23 mouse cellular contexts compared by ENCODE assay signal in genomic region chr2:12325868-12326267, GRCm38 (mm10). TPM values are rescaled to one million over a fixed set of nuclear protein-coding genes. Genes with fewer than 3 reads are reported as not detected.
A peak's percentile ranks its signal among the peaks of the same experiment; 100 is the strongest.
DNase-seq lines count a peak whose midpoint lies in the region; ATAC-seq and TF ChIP-seq lines count a peak whose summit lies in the region.
"Had no signal": no experiment of that assay in that cellular context is flagged by ENCODE, and none has a peak within 500 bp of the region (broad histone marks: within the 10 kb centered on the region; RNA-seq: fewer than 3 reads in every experiment).

No protein-coding gene starts in this region.

- WGBS in embryonic facial prominence, embryonic 14.5 days: 84% methylated on average over 2 of the region's 2 CpGs
- WGBS in embryonic facial prominence, embryonic 10.5 days: 90% methylated on average over 2 of the region's 2 CpGs
- 70% methylated on average over 2 of the region's 2 CpGs for WGBS in heart, embryonic 12.5 days
- WGBS in forebrain, embryonic 12.5 days: 88% methylated on average over 2 of the region's 2 CpGs

- no peak for ATAC-seq in embryonic facial prominence, embryonic 14.5 days (ENCODE audit: low read depth)
- no peak for ATAC-seq in heart, embryonic 12.5 days (ENCODE audit: insufficient number of reproducible peaks, low FRiP score)
- ATAC-seq in forebrain, embryonic 12.5 days (ENCODE audit: low FRiP score): no peak
- ATAC-seq: CD4-positive, CD25-positive, alpha-beta regulatory T cell, adult 4 months; forebrain, postnatal 0 days; inflammation-experienced regulatory T-cells, adult 6 months; liver, postnatal 0 days; midbrain, embryonic 15.5 days had no signal

- no peak overlapping the region for H3K4me3 ChIP-seq in embryonic facial prominence, embryonic 14.5 days (ENCODE audit: low read depth, low read length)
- no peak overlapping the region for H3K4me3 ChIP-seq in embryonic facial prominence, embryonic 10.5 days
- no peak overlapping the region for H3K4me3 ChIP-seq in heart, embryonic 12.5 days
- no peak overlapping the region for H3K4me3 ChIP-seq in testis, adult 2 months (ENCODE audit: control insufficient read depth, low read depth, low read length)
- H3K4me3 ChIP-seq in forebrain, embryonic 12.5 days (replicated peaks): no peak overlapping the region
- H3K4me3 ChIP-seq: hindbrain, embryonic 12.5 days; megakaryocyte, embryonic 14.5 days; midbrain, embryonic 15.5 days had no signal

- H3K4me1 ChIP-seq in embryonic facial prominence, embryonic 14.5 days (ENCODE audit: control insufficient read depth, insufficient read depth, low read length): peaks cover 30% of the 10 kb centered on the region
- H3K4me1 ChIP-seq in embryonic facial prominence, embryonic 10.5 days: peaks cover 23% of the 10 kb centered on the region
- H3K4me1 ChIP-seq in heart, embryonic 12.5 days (replicated peaks): peaks cover 17% of the 10 kb centered on the region
- H3K4me1 ChIP-seq in testis, adult 2 months (ENCODE audit: control insufficient read depth, insufficient read depth, low read length): peaks cover 11% of the 10 kb centered on the region
- H3K4me1 ChIP-seq in forebrain, embryonic 12.5 days: peaks cover 22% of the 10 kb centered on the region

- no peak for TF ChIP-seq CTCF in testis, adult 2 months (IDR thresholded peaks at IDR 0.05; ENCODE audit: control insufficient read depth, insufficient read depth, insufficient replicate concordance, low read depth, low read length)

- H3K9me3 ChIP-seq in embryonic facial prominence, embryonic 14.5 days (ENCODE audit: control insufficient read depth, low read length): no peaks in the 10 kb centered on the region
- no peaks in the 10 kb centered on the region for H3K9me3 ChIP-seq in embryonic facial prominence, embryonic 10.5 days
- H3K9me3 ChIP-seq in heart, embryonic 12.5 days (replicated peaks): no peaks in the 10 kb centered on the region
- H3K9me3 ChIP-seq in forebrain, embryonic 12.5 days: no peaks in the 10 kb centered on the region
- H3K9me3 ChIP-seq: G1E; hindbrain, embryonic 12.5 days; megakaryocyte, embryonic 14.5 days; midbrain, embryonic 15.5 days had no signal

- no peak overlapping the region for H3K9ac ChIP-seq in embryonic facial prominence, embryonic 14.5 days (ENCODE audit: low read depth, low read length)
- no peak overlapping the region for H3K9ac ChIP-seq in heart, embryonic 12.5 days
- no peak overlapping the region for H3K9ac ChIP-seq in forebrain, embryonic 12.5 days
- H3K9ac ChIP-seq: forebrain, postnatal 0 days; hindbrain, embryonic 12.5 days; liver, postnatal 0 days; midbrain, embryonic 15.5 days had no signal

- H3K27ac ChIP-seq in embryonic facial prominence, embryonic 14.5 days (replicated peaks; ENCODE audit: low read depth, low read length): peak overlapping the region; percentile 15; the same call in 1 of the 2 replicates
- H3K27ac ChIP-seq in embryonic facial prominence, embryonic 10.5 days (replicated peaks): no peak overlapping the region
- H3K27ac ChIP-seq in heart, embryonic 12.5 days (ENCODE audit: poor library complexity, severe bottlenecking): no peak overlapping the region
- 0 out of 2 replicates have a peak overlapping the region, but pooled peaks have one; percentile 36 for H3K27ac ChIP-seq in testis, adult 2 months (ENCODE audit: control insufficient read depth, insufficient read depth, low read depth, low read length)
- no peak overlapping the region for H3K27ac ChIP-seq in forebrain, embryonic 12.5 days
- H3K27ac ChIP-seq: hindbrain, embryonic 12.5 days; midbrain, embryonic 15.5 days had no signal

- no peaks in the 10 kb centered on the region for H3K36me3 ChIP-seq in embryonic facial prominence, embryonic 14.5 days (ENCODE audit: control insufficient read depth, insufficient read depth, low read length)
- H3K36me3 ChIP-seq in embryonic facial prominence, embryonic 10.5 days (replicated peaks): no peaks in the 10 kb centered on the region
- H3K36me3 ChIP-seq in heart, embryonic 12.5 days: no peaks in the 10 kb centered on the region
- no peaks in the 10 kb centered on the region for H3K36me3 ChIP-seq in testis, adult 2 months (ENCODE audit: control insufficient read depth, insufficient read depth, low read length)
- H3K36me3 ChIP-seq in forebrain, embryonic 12.5 days (replicated peaks): no peaks in the 10 kb centered on the region
- H3K36me3 ChIP-seq: G1E; hindbrain, embryonic 12.5 days; midbrain, embryonic 15.5 days had no signal

- DNase-seq in embryonic facial prominence, embryonic 14.5 days (ENCODE audit: low spot score): no peak
- DNase-seq in embryonic facial prominence, embryonic 10.5 days (ENCODE audit: low spot score): no peak
- DNase-seq in heart, adult 9 months (ENCODE audit: low spot score in 2 of 2): peak; percentile 56 to 66
- DNase-seq in testis, postnatal 14 days (ENCODE audit: low spot score): no peak
- no peak for DNase-seq in cerebellum, adult 9-10 months
- DNase-seq: cerebellum, postnatal 25 days; forebrain, postnatal 0 days; kidney, adult 8-10 months; kidney, postnatal 36 days; liver; liver, postnatal 0 days; retina, postnatal 1 day; right cerebral cortex, postnatal 4 days; thymus, postnatal 14 days had no signal

- H3K4me2 ChIP-seq in embryonic facial prominence, embryonic 14.5 days (ENCODE audit: low read depth, low read length): no peak overlapping the region
- H3K4me2 ChIP-seq in heart, embryonic 12.5 days: no peak overlapping the region
- H3K4me2 ChIP-seq in forebrain, embryonic 12.5 days: no peak overlapping the region
- H3K4me2 ChIP-seq: hindbrain, embryonic 12.5 days; midbrain, embryonic 15.5 days had no signal

- TF ChIP-seq POLR2A in testis, adult 2 months (IDR thresholded peaks at IDR 0.05; ENCODE audit: control insufficient read depth, low read depth, low read length): no peak

- no peaks in the 10 kb centered on the region for H3K27me3 ChIP-seq in embryonic facial prominence, embryonic 14.5 days (replicated peaks; ENCODE audit: control insufficient read depth, insufficient read depth, low read length)
- no peaks in the 10 kb centered on the region for H3K27me3 ChIP-seq in embryonic facial prominence, embryonic 10.5 days (replicated peaks; ENCODE audit: low read depth, poor library complexity, severe bottlenecking)
- H3K27me3 ChIP-seq in heart, embryonic 12.5 days (replicated peaks): no peaks in the 10 kb centered on the region
- no peaks in the 10 kb centered on the region for H3K27me3 ChIP-seq in testis, adult 2 months (ENCODE audit: control insufficient read depth, insufficient read depth, low read length)
- H3K27me3 ChIP-seq in forebrain, embryonic 12.5 days: no peaks in the 10 kb centered on the region
- H3K27me3 ChIP-seq: hindbrain, embryonic 12.5 days; midbrain, embryonic 15.5 days had no signal

RNA-seq across cellular contexts. Expression of gene Itga8, which starts 24.1 kb away (rescaled TPM):
- 15.7 and 16.4 TPM in 2 replicates for polyA plus RNA-seq in embryonic facial prominence, embryonic 14.5 days (2014; fragmentation: Nextera tagmentation; extraction: Ambion mirVana)
- polyA plus RNA-seq in embryonic facial prominence, embryonic 10.5 days (2016; fragmentation: Nextera tagmentation; extraction: Ambion mirVana): 8.0 and 8.3 TPM in 2 replicates
- 11.7 and 12.1 TPM in 2 replicates for polyA plus RNA-seq in heart, embryonic 12.5 days (2016; fragmentation: Nextera tagmentation; extraction: Ambion mirVana)
- polyA plus RNA-seq in testis, adult 2 months (2012; rRNA removed): 0.70 and 1.0 TPM in 2 replicates
- 3.8 and 4.8 TPM in 2 replicates for polyA plus RNA-seq in forebrain, embryonic 12.5 days (2016; fragmentation: Nextera tagmentation; extraction: Ambion mirVana)
- polyA plus RNA-seq: CD4-positive, CD25-positive, alpha-beta regulatory T cell, adult 4 months; G1E; inflammation-experienced regulatory T-cells, adult 6 months had no signal

Comparison
In these comparisons a context has a peak if more than half of its experiments do, and no peak if none do; other contexts are left out.
1. H3K27ac ChIP-seq: peak in embryonic facial prominence, embryonic 14.5 days (single experiment) and testis, adult 2 months (single experiment); none in embryonic facial prominence, embryonic 10.5 days (single experiment), heart, embryonic 12.5 days (single experiment) and forebrain, embryonic 12.5 days (single experiment).
2. DNase-seq: peak in heart, adult 9 months (2 of 2); none in embryonic facial prominence, embryonic 14.5 days (single experiment), embryonic facial prominence, embryonic 10.5 days (single experiment), testis, postnatal 14 days (single experiment) and cerebellum, adult 9-10 months (single experiment).